Mouse (Mus musculus) ES-Bruce4 (cell line): ENCODE measurements around the gene Gm49601.

Source experiments
- CTCF ChIP-seq: IDR thresholded peaks from one replicate; pipeline ENCODE4 v1.8.1; 2011; ENCODE audit warnings: low read depth, low read length
- EP300 ChIP-seq: IDR thresholded peaks from 2 replicates; pipeline ENCODE4 v1.6.1; 2011; ENCODE audit warnings: low read depth, low read length; ENCODE audit not compliant: insufficient read depth
- POLR2A ChIP-seq: IDR thresholded peaks from one replicate; pipeline ENCODE4 v1.8.1; 2011; ENCODE audit warnings: low read length; ENCODE audit not compliant: insufficient read depth

DNA sequence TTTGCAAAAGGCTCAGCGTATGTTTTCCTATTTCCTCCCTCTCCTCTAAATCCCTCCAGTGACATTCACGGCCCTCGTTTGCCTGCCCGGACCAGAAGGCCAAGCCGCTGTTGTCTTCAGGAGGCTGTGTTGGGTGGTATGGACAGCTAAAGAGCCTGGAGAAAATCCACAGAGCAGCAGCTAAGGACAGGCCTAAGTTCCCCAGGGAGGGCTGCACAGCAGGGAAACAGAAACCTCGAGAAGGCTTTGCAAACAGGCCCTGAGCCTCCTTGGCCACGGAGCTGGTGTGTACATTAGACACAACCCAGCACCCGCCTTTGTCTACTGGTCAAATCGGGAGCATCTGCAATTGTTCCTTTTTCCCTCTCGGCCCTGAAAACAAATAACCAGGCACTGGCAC lies 40.6 kb downstream of the Gm49601 start:
- TF ChIP-seq CTCF (no peak), EP300 (no peak), POLR2A (no peak)
